Mouse (Mus musculus): ENCODE results near the gene Arhgef7. TPM values are rescaled to one million over a fixed set of nuclear protein-coding genes. Genes with fewer than 3 reads are reported as not detected.

The Arhgef7 gene
- total RNA-seq, 4 experiments from 2014 or later: 40.3 to 56.7 (median 46.7) TPM

DNA sequence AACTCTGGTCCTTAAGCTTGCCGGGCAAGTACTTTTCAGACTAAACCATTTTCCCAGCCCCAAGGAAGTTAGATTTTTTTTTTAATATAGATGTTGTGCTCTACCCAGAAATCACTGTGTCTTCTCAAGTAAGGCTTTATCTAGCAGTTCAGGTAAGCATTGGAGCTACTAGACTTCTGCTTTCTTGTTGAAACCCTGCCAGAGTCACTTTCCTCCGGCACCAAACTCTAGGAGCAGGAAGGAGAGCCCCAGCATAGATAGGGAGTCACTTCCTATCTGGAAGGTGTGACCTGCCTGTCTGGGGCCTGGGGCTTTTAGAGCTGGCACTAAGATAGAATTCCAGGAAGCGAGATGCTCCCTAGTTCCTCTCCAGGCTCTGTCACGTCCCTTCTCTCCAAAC, 10.3 kb upstream of the Arhgef7 start:
- no peak for DNase-seq

DNA sequence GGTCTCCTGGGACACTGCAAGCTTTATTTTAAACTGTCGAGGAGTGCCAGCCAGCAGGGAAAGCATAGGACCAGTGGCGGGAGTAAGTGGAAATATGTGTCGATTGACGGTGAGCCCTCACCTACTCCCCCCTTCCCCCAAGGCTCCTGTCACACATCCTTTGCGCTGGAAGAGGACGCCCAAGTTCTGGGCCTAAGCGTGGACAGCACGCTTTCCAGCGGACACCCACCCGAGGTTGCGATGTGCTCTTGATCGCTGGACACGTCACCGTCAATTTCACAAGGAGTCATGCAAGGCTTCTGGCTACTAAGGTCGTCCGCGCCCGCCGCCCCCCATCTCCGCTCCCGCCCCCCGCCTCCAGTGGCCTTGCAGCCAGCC, 259 bp upstream of the Arhgef7 start:
- DNase-seq: no peak

DNA sequence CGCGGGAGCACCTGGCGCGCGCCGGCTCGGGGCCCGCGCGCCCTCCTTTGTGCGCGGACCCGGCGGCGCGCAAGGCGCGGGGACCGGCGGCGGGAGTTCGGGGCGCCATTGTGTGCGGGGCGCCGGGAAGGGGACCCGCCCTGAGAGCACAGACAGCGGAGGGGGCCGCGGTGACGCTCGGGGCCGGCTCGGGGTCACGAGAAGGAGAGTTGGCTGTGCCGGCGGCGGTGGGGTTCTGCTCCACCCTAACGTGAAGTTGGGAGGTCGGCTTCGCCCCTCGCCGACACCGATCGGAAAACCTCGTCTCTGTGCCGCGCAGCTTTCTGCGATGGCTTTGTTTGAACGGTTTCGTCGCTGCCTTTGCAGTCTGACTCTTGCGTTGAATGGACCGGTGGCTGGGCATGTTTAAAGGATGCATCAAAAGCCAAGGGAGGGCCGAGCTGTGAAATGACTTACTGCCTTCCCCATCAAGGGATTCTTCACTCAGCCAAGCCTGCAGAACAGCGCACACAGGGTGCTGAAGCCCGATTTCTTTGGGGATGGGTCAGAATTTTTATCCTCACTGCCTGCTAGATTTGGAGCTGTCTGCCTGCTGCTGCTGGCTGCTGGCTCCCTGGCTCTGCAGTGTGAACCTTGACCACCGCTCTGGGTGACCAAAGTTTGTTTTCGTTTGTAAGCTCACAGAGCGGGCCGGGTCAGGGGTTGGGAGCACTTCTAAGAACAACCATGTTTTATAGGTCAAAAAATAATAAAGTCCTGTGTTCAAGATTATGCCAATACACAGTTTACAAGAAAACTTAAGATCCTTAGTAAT, 1.2 kb downstream of the Arhgef7 start:
- no peak for DNase-seq

DNA sequence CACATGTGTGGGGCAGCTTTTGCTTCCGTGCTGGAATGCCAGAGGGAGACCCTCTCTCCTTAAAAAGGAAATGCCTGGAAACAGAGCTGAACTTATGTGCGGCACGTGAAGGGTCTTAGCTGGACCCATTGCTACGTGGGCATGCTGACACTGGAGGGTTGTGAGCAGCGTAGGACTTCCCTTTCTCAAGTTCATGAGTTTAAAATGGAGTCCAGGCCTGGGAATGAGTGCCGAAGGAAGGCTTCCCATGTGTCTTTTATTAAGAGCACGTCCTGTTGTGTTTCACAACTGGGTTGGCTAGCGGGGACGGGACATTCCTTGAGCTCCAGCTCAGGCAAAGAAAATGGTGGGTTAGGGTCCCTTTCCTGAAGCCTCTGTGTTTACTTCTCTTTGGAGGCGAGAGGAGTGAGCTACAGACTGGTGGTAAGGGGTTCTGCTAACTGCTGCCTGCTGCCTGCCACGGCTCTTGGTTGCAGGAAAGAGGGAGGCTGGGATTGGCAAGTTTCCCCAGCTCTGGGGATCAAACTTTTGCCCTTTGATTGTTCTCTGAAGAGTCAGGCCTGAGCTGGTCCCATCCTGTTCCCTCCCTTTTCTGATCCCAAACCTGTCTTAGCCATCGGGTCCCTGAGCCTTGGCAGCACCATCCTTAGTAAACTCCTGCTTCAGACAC, 2.9 kb downstream of the Arhgef7 start:
- no peak for DNase-seq

DNA sequence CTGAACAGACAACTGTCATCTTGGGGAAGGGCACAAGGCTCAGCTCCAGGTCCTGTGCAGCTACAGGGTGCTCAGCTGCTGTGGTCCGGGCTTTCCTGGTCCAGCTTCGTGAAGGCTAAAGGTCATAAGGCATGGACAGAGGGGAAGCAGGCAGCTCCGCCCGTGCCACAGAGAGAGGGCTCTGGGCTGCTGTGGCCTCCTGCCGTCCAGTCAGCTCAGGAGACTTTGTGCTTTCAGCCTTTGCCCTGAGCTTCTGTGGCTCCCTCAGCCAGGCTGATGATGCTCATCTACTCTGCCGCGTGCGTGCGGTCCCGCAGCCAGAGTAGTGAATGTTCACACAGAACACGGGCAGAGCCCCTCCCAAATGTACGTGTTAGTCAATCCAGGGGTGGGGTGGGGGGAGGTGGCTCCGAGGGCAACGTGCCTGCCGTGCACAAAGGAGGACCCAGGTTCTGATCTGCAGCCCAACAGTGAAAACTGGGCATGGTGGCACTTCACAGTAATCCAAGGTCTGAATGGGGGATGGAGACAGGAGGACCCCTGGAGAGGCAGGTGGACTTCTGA, 8.2 kb downstream of the Arhgef7 start:
- DNase-seq: no peak

DNA sequence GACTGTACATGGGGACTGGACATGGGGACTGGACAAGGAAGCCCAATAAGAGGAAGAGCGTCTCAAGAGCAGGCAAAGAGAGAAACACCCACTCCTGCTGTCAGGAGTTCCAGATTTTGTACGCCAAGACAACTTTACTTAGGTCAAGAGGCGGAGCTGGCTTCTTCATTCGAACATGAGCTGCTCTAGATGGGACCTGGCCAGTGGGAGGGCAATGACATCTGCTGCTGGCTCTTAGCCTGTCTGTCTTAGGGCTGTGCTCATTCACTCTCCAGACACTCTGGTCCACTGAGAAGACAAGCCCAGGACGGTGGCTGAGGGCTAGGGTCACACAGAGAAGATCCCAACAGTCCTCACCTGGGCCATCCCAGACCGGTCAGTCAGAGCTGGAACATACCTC, 9.6 kb downstream of the Arhgef7 start:
- no peak for DNase-seq

DNA sequence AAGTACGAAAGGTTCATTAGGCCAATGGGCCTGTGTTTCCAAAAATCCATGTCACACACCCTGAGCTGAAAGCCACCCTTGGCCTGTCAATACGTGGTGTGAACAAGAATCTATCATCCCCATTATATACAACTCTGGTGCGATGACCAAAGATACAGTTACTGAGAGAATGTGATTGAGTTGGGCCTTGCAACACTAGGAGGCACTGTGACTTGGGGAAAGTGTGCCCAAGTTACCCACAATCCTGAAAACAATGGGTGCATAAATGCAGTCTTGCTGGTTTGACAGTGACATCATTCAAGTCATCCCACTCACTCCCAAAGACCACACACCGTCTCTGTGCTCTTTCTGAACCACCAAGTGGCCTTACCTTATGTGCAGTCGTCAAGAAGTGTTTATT, 11.6 kb downstream of the Arhgef7 start:
- no peak for DNase-seq

DNA sequence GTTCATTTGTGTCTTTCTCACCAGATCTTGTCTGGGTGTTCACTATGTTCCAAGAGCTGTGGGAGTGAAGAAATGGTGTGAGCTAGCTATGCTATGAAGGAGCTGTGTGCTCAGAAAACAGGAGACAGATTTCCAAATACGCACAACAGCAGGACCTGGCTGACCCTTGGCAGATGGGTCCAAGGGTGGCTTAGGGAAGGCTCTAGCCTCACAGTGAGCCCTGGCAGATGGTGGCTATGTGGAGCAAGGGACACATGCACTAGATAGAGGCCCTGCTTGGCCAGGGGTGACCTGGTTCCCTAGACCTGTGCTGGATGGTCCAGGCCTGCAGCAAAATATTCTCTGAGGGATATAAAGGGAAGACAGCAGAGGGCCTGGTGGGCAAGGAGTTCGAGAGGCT, 13.3 kb downstream of the Arhgef7 start:
- DNase-seq: no peak

DNA sequence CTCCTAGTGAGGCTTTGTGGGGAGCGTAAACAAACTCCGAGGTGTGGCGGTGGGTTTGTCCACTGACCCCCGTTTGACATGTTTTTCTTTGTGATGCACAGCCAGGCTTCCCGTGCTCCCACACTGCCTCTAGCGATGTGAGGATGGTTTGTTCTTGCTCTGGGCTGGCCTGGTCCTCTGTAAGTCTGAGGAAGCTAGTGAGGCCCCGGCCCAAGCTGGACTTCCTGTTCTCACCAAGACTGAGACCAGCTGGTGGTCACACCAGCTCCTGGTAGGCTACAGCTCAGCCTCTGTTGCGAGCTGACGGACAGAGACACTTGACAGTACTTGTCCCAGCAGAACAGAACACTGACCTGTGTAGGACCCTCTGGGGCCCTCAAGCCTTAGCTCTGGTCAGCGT, 16.1 kb downstream of the Arhgef7 start:
- DNase-seq: no peak

DNA sequence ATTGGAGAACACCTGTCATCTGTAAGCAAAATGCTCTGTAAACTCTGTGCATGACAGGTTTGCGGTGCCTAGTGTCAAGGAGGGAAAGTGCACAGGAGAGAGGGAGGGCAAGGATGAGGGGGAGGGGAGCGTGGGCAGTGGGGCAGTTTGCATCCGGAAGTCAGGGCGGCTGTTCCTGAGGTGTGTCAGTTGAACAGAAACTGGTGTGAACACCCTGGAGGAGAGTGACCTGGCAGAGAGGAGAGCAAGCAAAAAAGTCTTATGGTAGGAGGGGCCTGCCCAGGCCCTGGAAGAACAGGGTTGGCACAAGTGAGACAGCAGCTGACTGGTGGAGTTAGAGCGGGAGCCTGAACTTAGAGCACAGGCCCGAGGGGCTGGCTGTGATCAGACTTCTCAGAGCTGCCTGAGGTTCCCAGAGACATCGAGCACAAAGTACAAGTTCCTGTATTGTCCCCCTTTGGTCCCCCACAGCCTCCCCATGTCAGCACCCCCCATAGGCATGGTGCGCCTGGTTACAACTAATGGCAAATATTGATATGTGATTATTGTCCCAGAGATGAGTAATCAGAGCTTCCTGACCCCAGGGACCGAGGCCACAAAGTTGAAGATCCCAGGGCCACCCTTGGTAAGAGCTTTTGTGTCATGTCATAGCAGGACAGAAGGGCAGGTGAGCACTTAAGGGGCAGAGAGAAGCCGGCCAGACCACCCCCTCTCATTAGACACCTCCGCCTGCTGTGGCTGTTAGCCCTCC, 19.5 kb downstream of the Arhgef7 start:
- DNase-seq: no peak

DNA sequence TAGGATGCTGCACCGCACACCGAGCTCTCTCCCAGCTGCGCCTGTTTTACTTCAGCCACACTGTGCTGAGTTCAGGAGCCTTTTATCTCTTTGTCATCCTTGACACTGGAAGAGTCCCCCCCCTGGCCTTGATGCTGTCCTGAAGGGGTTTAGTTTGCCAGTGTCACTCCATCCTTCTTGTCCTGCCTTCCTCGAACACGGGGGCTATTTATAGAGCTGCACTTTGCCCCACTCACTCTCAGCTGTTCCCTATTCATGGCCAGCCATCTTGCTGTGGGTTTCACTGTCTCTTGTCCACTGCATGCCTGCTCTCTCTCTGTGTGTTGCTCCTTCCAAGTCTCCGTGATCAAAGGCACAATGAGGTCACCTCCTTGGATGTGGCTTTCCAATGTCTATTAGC, 22.0 kb downstream of the Arhgef7 start:
- no peak for DNase-seq

DNA sequence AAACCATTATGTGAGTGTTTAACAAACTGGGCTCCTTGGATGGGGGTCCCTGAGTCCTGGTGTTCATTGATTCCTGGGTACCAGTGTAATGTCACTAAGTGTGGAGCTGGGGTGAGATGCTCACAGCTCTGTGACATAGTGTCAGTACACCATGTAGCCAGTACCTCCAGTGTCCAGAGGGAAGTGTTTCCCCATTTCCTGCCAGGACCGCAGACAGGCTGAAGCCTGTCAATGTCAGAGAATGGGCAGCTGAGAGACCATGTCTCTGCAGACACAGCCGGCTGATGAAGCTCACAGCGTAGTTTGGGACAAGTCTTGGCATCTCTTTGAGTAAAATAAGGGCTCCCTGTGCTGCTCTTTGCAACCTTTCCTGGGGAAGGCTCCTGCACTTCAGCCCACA, 24.8 kb downstream of the Arhgef7 start:
- no peak for DNase-seq

DNA sequence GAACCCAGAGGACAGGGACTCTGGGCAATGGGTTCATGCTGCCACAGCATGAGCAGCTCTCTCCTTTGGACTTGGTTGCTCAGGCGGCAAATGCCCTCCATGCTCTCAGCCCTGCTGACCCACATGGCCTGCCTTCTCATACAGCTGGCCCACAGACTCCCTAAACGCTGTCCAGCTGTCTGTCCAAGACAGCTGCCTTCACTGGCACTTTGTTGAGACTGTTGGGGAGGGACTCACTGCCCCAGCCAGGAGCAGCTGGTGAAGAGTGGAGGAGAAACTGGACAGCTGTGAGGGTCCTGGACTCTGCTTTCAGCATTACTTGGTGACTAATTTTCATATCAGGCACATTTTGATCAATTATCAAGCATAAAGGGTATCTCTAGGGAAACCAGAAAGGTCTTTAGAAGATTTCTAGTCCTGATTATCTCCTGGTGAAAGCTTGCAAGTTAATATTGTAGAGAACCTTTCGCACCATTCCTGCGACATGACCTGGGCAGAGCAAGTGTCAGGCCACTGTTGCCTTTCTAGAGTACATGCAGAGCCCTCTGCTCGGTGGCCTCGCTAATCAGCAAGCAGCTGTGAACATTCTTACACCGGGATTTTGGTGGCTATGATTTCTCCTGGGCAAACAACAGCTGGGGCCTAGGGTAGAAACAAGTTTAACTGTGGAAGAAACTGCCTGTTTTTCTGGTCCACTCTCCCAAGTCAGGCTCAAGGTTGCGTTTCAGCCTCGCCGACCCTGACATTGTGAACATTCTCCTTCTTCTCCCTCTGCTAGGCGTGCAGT, 25.8 kb downstream of the Arhgef7 start:
- no peak for DNase-seq

DNA sequence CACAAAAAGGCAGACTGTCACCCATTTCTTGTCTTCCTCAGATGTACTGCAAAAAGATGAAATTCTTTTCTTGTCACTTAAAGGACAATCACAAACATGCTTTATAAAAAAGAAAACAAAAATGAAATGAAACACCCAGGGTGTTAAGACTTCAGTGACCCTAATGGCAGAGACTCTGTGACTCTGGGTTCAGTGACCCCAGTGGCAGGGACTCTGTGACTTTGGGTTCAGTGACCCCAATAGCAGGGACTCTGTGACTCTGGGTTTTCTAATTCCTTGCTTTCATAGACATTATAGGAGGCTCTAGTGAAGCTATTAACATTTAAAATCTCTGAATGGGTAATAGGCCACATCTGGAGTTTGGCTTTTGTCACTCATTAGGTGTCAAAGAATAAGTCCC, 27.2 kb downstream of the Arhgef7 start:
- no peak for DNase-seq

DNA sequence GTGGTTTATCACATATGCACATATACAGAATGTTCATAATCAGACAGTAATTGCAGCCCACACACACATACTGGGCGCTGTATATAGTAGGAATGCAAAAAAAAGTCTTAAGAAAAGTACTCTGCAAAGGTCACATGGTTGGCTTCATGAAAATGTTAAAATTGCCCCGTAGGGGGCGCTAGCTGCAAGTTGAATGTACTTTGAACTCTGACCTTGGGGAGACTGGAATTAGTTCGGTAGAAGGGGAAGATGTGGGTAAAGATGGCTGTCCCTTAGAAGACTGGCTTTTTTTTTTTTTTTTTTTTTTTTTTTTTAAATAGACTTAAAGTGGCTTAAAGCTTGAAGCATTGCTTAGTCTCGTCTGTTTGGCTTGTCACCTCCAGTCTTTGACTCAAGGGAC, 28.4 kb downstream of the Arhgef7 start:
- peak; percentile 59 for DNase-seq

DNA sequence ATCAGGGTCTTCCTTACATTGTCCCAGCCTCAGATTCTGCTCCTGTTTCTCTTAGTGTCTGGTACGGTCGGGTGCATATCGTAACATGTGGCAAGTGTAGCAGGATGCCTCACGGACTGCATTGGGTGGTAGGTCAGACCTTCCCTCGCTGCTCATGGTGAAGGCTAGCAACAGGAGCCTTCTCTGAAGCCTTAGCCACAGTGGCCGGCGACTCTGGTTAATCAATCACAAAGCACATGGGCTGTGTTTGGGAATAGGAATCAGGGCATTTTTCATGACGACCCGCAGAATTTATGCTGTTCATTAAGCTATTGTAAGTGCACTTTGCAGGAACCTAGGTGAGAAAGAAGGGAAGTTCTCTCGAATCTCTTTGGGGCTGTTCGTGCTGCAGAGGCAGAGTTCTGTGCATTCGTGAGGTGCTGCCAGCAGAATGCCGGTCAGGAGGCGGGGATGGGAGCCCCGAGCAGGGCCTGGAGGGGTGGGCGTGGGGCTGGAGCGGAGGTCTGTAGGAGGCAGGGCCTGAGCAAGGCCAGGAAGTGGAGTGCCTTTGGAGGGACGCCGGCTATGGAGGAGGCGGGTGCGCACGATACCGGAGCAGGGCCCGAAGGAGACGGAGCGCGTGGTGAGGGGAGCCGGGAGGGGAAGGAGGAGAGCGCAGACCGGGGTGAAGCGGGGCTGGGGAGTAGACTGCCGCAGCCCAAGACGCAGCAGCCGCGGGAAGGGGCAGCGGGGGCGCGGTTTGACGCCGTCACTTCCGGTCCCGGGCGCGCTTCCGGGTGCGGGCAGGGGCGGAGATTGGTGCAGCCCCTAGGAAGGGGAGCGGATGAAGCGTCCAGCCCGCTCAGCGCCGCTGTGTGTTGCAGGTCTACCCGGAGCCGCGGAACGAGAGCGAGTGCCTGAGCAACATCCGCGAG, 30.3 kb downstream of the Arhgef7 start:
- peak; percentile 86 for DNase-seq

DNA sequence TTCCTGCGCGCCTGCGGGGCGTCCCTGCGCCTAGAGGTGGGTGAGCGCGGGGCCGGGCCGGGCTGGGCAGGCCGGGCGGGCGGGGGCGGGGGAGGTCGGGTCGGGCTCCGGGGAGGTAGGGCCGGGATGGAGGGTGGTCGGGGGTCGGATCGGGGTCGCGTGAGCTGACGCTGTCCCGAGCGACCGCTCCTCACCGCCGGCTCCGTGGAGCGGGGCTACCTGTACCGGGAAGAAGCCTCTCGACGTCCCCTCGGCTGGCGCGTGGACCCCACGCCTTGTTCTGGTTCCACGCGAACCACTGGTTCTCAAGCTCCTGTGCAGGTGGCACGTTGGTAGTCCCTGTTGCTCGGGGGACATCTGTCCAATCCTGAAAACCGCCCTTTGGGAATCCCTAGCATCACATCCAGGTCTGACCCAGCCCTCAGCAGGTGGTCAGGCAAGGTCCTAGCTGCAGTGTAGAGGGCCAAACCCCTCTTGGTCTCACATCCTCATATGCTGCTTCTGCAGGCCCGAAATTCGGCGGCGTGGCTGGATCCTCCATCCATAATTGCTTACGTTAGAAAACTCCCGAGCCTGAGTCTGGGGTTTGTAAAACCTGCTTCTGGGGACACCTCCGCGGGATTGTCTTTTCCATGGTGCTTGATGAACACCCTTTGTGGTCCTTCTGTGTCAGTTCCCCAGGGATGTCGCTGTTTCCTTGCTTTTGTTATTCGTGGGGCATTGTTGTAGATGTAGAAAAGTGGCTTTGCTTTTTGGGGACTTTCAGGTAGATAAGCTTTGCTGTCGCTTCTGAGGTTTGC, 31.2 kb downstream of the Arhgef7 start:
- DNase-seq: no peak

DNA sequence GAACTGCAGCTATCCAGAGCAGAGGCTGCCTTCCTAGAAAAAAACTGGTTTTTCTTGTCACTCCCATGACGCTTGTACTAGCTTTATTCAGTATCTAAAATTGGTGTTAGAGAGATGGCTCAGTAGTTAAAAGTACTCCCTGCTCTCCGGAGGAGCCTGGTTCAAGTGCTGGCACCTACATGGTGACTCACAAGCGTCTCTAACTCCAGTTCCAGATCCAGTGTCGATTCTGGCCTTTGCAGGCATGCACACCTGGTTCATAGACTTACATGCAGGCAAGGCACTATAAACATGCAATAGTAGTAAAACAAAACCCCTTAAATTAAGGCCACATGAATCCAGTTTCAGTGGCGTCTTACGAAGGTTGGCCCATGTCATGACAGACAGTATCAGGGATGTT, 34.0 kb downstream of the Arhgef7 start:
- no peak for DNase-seq

DNA sequence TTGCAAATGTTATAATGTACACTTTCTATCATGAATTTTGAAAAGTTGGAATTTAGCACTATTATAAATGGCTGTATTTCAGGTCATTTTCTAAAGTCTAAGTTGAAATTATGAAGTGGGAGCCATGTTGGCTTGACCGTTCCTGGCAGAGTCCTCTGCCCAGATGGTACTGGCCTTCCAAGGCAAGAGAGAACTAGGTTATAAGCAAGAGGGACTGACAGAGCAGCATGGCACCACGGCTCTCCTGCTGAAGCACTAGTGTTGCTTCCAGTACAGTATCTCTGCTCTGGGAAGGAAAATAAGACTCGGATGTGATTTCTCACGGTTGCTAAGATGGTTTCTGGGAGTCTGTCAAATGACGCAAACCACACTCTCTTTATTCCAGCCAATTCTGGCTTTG, 34.5 kb downstream of the Arhgef7 start:
- no peak for DNase-seq

DNA sequence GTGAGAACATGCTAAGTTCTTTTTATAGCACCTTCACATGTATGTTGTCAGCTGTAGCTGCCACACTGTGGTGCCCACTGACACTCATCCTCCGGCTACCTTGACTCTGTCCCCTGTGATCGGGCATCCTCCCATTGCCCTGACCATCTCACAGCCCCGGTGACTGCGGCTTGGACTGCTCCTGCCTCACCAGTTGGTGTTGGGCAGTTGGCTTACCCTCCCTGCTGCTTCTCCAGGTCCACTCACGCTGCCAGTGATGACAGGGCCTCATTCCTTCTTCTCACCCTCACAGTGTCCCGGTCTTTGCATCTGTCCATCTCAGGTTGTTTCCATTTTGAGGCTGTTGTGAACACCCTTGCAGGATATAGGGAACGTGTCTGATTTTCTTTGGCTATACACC, 35.3 kb downstream of the Arhgef7 start:
- DNase-seq: no peak
